9 mouse cellular contexts compared by ENCODE assay signal in the genomic region with DNA sequence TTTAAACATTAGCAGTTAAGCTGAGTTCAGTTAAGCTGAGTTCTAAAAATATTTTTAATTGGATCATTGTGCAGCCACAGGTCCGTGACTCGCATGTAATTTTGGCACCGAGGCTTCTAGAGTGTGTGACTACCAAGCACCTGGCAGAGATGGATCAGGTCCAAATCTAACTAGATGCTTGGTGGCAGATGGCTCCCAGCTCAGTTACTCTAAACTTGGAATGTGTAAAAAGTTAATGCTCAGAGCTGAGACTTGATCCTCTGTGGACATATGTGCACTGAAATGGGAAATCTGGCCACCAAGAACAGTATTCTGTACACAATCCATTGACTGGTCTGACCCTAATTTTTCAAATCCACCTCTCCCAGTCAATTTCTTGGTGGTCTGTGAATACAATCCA.
A peak's percentile ranks its signal among the peaks of the same experiment; 100 is the strongest.
DNase-seq lines count a peak whose midpoint lies in the region; ATAC-seq and TF ChIP-seq lines count a peak whose summit lies in the region.
"Had no signal": no experiment of that assay in that cellular context is flagged by ENCODE, and none has a peak within 500 bp of the region (broad histone marks: within the 10 kb centered on the region; RNA-seq: fewer than 3 reads in every experiment).

No protein-coding gene starts in this region.

- DNase-seq in forebrain, embryonic 10.5 days (ENCODE audit: extremely low spot score, low spot score) = no peak
- no peak for DNase-seq in stomach, postnatal 0 days (ENCODE audit: low spot score)
- DNase-seq in layer of hippocampus, postnatal 36 days = peak; percentile 54 to 58
- no peak for DNase-seq in urinary bladder, postnatal 4 days (ENCODE audit: low spot score in 2 of 2)
- DNase-seq in thymus, postnatal 25 days = no peak

- no peak overlapping the region for H3K4me3 ChIP-seq in forebrain, embryonic 13.5 days
- H3K4me3 ChIP-seq in forebrain, embryonic 10.5 days = no peak overlapping the region
- H3K4me3 ChIP-seq in stomach, embryonic 14.5 days (ENCODE audit: low read depth, low read length) = no peak overlapping the region
- H3K4me3 ChIP-seq in stomach, postnatal 0 days (ENCODE audit: low read depth, low read length) = no peak overlapping the region
- H3K4me3 ChIP-seq in intestine, embryonic 16.5 days (ENCODE audit: low read length) = no peak overlapping the region
- H3K4me3 ChIP-seq: heart, embryonic 13.5 days had no signal

- peak; percentile 90 for ATAC-seq in forebrain, embryonic 13.5 days
- peak; percentile 71; the same call in 1 of the 2 replicates for ATAC-seq in stomach, embryonic 14.5 days (ENCODE audit: insufficient number of reproducible peaks, insufficient read depth, low FRiP score, low read depth)
- no peak for ATAC-seq in stomach, postnatal 0 days (ENCODE audit: low FRiP score, low TSS enrichment)
- ATAC-seq in intestine, embryonic 16.5 days = no peak

- TF ChIP-seq CTCF in stomach, postnatal 0 days (IDR thresholded peaks at IDR 0.05; ENCODE audit: low read depth) = no peak

- H3K4me1 ChIP-seq in forebrain, embryonic 13.5 days = no peaks in the 10 kb centered on the region
- peaks cover 4% of the 10 kb centered on the region; the same call in 1 of the 2 replicates for H3K4me1 ChIP-seq in forebrain, embryonic 10.5 days
- H3K4me1 ChIP-seq in stomach, embryonic 14.5 days (ENCODE audit: control insufficient read depth, insufficient read depth, low read length) = no peaks in the 10 kb centered on the region
- no peaks in the 10 kb centered on the region for H3K4me1 ChIP-seq in stomach, postnatal 0 days (replicated peaks; ENCODE audit: control insufficient read depth, insufficient read depth)
- H3K4me1 ChIP-seq in intestine, embryonic 16.5 days (ENCODE audit: control insufficient read depth, insufficient read depth, low read length) = no peaks in the 10 kb centered on the region
- H3K4me1 ChIP-seq: heart, embryonic 13.5 days had no signal

- 69% methylated on average over 3 of the region's 3 CpGs for WGBS in forebrain, embryonic 13.5 days
- 91% methylated on average over 3 of the region's 3 CpGs for WGBS in forebrain, embryonic 10.5 days
- 42% methylated on average over 3 of the region's 3 CpGs for WGBS in stomach, embryonic 14.5 days
- 54% methylated on average over 3 of the region's 3 CpGs for WGBS in stomach, postnatal 0 days
- 66% methylated on average over 3 of the region's 3 CpGs for WGBS in intestine, embryonic 16.5 days

- H3K9me3 ChIP-seq in forebrain, embryonic 13.5 days (replicated peaks) = no peaks in the 10 kb centered on the region
- H3K9me3 ChIP-seq in forebrain, embryonic 10.5 days = no peaks in the 10 kb centered on the region
- H3K9me3 ChIP-seq in stomach, embryonic 14.5 days (ENCODE audit: control insufficient read depth, low read depth, low read length) = no peaks in the 10 kb centered on the region
- no peaks in the 10 kb centered on the region for H3K9me3 ChIP-seq in stomach, postnatal 0 days (ENCODE audit: control insufficient read depth, low read length)
- no peaks in the 10 kb centered on the region for H3K9me3 ChIP-seq in intestine, embryonic 16.5 days (ENCODE audit: control insufficient read depth, low read length)
- H3K9me3 ChIP-seq: heart, embryonic 13.5 days had no signal

- no peak overlapping the region; the same call in 1 of the 2 replicates for H3K27ac ChIP-seq in forebrain, embryonic 13.5 days
- no peak overlapping the region for H3K27ac ChIP-seq in forebrain, embryonic 10.5 days
- no peak overlapping the region for H3K27ac ChIP-seq in stomach, embryonic 14.5 days (ENCODE audit: low read length)
- no peak overlapping the region for H3K27ac ChIP-seq in stomach, postnatal 0 days (replicated peaks)
- no peak overlapping the region for H3K27ac ChIP-seq in intestine, embryonic 16.5 days (ENCODE audit: low read length)
- H3K27ac ChIP-seq: heart, embryonic 13.5 days had no signal

- no peaks in the 10 kb centered on the region for H3K36me3 ChIP-seq in forebrain, embryonic 13.5 days (ENCODE audit: poor library complexity, severe bottlenecking)
- H3K36me3 ChIP-seq in forebrain, embryonic 10.5 days (replicated peaks) = no peaks in the 10 kb centered on the region
- H3K36me3 ChIP-seq in stomach, embryonic 14.5 days (ENCODE audit: control insufficient read depth, insufficient read depth, low read length) = no peaks in the 10 kb centered on the region
- no peaks in the 10 kb centered on the region for H3K36me3 ChIP-seq in stomach, postnatal 0 days (ENCODE audit: control insufficient read depth, insufficient read depth, low read length)
- H3K36me3 ChIP-seq in intestine, embryonic 16.5 days (ENCODE audit: control insufficient read depth, insufficient read depth, low read length) = no peaks in the 10 kb centered on the region
- H3K36me3 ChIP-seq: heart, embryonic 13.5 days had no signal

- no peak overlapping the region for H3K9ac ChIP-seq in forebrain, embryonic 13.5 days
- no peak overlapping the region for H3K9ac ChIP-seq in stomach, embryonic 14.5 days (replicated peaks; ENCODE audit: low read depth, low read length)
- no peak overlapping the region for H3K9ac ChIP-seq in stomach, postnatal 0 days (ENCODE audit: low read length)
- H3K9ac ChIP-seq in intestine, embryonic 16.5 days (ENCODE audit: low read depth, low read length) = no peak overlapping the region
- H3K9ac ChIP-seq: heart, embryonic 13.5 days had no signal

- no peak overlapping the region for H3K4me2 ChIP-seq in forebrain, embryonic 13.5 days
- H3K4me2 ChIP-seq in stomach, embryonic 14.5 days (replicated peaks; ENCODE audit: low read depth, low read length) = no peak overlapping the region
- no peak overlapping the region for H3K4me2 ChIP-seq in stomach, postnatal 0 days (replicated peaks; ENCODE audit: low read depth)
- H3K4me2 ChIP-seq in intestine, embryonic 16.5 days (ENCODE audit: low read depth, low read length) = no peak overlapping the region
- H3K4me2 ChIP-seq: heart, embryonic 13.5 days had no signal

- no peak for TF ChIP-seq EP300 in stomach, postnatal 0 days (optimal IDR thresholded peaks at IDR 0.05)

- H3K27me3 ChIP-seq in forebrain, embryonic 13.5 days = no peaks in the 10 kb centered on the region
- no peaks in the 10 kb centered on the region for H3K27me3 ChIP-seq in forebrain, embryonic 10.5 days (ENCODE audit: poor library complexity, severe bottlenecking)
- H3K27me3 ChIP-seq in stomach, embryonic 14.5 days (ENCODE audit: control insufficient read depth, insufficient read depth, low read length) = no peaks in the 10 kb centered on the region
- no peaks in the 10 kb centered on the region for H3K27me3 ChIP-seq in stomach, postnatal 0 days (ENCODE audit: control insufficient read depth, insufficient read depth, low read length)
- H3K27me3 ChIP-seq in intestine, embryonic 16.5 days (replicated peaks; ENCODE audit: control insufficient read depth, insufficient read depth, low read length) = no peaks in the 10 kb centered on the region
- H3K27me3 ChIP-seq: heart, embryonic 13.5 days had no signal

Comparison
In these comparisons a context has a peak if more than half of its experiments do, and no peak if none do; other contexts are left out.
1. ATAC-seq: peak in forebrain, embryonic 13.5 days (single experiment) and stomach, embryonic 14.5 days (single experiment); none in stomach, postnatal 0 days (single experiment) and intestine, embryonic 16.5 days (single experiment).
2. DNase-seq: peak in layer of hippocampus, postnatal 36 days (2 of 2); none in forebrain, embryonic 10.5 days (single experiment), stomach, postnatal 0 days (single experiment), urinary bladder, postnatal 4 days (0 of 2) and thymus, postnatal 25 days (single experiment).